Mouse (Mus musculus) stomach, postnatal 0 days (tissue): ENCODE measurements around the gene Gmpr2. TPM values are rescaled to one million over a fixed set of nuclear protein-coding genes. Genes with fewer than 3 reads are reported as not detected.

Experiments
- ATAC-seq: fragments of 200-750 bp; cut with Nextera tagmentation; 2 replicates; pipeline ENCODE4 v1.8.0; 2017; ENCODE audit not compliant: low FRiP score, low TSS enrichment
- DNase-seq: peaks from one replicate; pipeline ENCODE4 v3.0.0-alpha.2; 2016; ENCODE audit warnings: low spot score
- H3K27ac ChIP-seq: fragments of 300-500 bp; sonication (generic); replicated peaks from 2 replicates; pipeline ENCODE4 v1.5.1; 2014; ENCODE audit warnings: mild to moderate bottlenecking, control low read depth
- H3K27me3 ChIP-seq: fragments of 300-500 bp; sonication (generic); 2 replicates; pipeline ENCODE4 v1.6.1; 2014; ENCODE audit warnings: low read length; ENCODE audit not compliant: control insufficient read depth, insufficient read depth
- H3K36me3 ChIP-seq: fragments of 300-500 bp; sonication (generic); 2 replicates; pipeline ENCODE4 v1.6.1; 2014; ENCODE audit warnings: low read length, mixed read lengths; ENCODE audit not compliant: control insufficient read depth, insufficient read depth
- H3K4me1 ChIP-seq: fragments of 300-500 bp; sonication (generic); replicated peaks from 2 replicates; pipeline ENCODE4 v1.6.1; 2014; ENCODE audit warnings: antibody characterized with exemption; ENCODE audit not compliant: control insufficient read depth, insufficient read depth
- H3K4me2 ChIP-seq: fragments of 300-500 bp; sonication (generic); replicated peaks from 2 replicates; pipeline ENCODE4 v1.6.1; 2014; ENCODE audit warnings: low read depth, mild to moderate bottlenecking, control low read depth, moderate library complexity
- H3K4me3 ChIP-seq: fragments of 300-500 bp; sonication (generic); 2 replicates; pipeline ENCODE4 v1.5.1; 2014; ENCODE audit warnings: low read depth, low read length, control low read depth
- H3K9ac ChIP-seq: fragments of 300-500 bp; sonication (generic); 2 replicates; pipeline ENCODE4 v1.6.1; 2014; ENCODE audit warnings: mild to moderate bottlenecking, low read length, control low read depth, mixed read lengths
- H3K9me3 ChIP-seq: fragments of 300-500 bp; sonication (generic); 2 replicates; pipeline ENCODE4 v1.6.1; 2016; ENCODE audit warnings: low read length; ENCODE audit not compliant: control insufficient read depth
- CTCF ChIP-seq: IDR thresholded peaks from 2 replicates; pipeline ENCODE4 v1.5.1; 2016; ENCODE audit warnings: antibody characterized with exemption, low read depth, mild to moderate bottlenecking, moderate library complexity
- EP300 ChIP-seq: optimal IDR thresholded peaks from 2 replicates; pipeline ENCODE3; 2016; ENCODE audit warnings: antibody characterized with exemption
- WGBS: fragments of 180-500 bp; shearing (Covaris S2); extraction: QIAGEN DNeasy Blood & Tissue Kit; methylation state at CpG from one replicate; pipeline ENCODE4 v1.1.7; 2014; 5-methylcytosine and 5-hydroxymethylcytosine counted together
- polyA plus RNA-seq: library from polyadenylated mRNA; unstranded; fragments of >200 nt; fragmentation: Nextera tagmentation; extraction: Ambion mirVana; gene quantifications from 2 replicates; pipeline ENCODE4 v1.2.1, GENCODE M21; 2015

The Gmpr2 gene
- polyA plus RNA-seq, 1 experiment from 2014 or later = 24.8 TPM

DNA sequence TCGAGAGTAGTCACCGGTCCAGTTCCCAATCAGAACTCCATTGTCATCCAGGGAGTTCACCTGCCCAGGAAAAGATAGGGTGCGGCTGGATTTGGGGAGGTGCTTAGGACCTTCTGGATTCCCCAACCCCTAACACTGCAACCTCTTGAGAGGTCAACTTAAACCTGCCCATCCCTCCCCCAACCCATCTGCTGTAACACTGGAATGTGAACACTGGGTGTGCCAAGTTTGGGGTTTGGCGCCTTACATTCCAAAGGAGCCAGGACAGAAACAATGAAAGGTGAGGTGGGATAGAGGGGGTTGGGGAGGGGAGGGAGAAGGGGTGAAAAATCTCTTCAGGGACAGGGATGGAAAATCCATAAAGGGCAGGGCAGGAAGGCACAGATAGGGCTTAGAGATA lies 37.8 kb downstream of the Gmpr2 start:
- H3K4me2 ChIP-seq = 0 out of 2 replicates have a peak overlapping the region, but pooled peaks have one; percentile 11
- peaks cover 3% of the 10 kb centered on the region; the same call in 1 of the 2 replicates for H3K4me1 ChIP-seq
- no peaks in the 10 kb centered on the region; the same call in 1 of the 2 replicates for H3K36me3 ChIP-seq
- H3K27ac ChIP-seq = peak overlapping the region; percentile 40; the same call in 1 of the 2 replicates
- H3K27me3 ChIP-seq = no peaks in the 10 kb centered on the region
- TF ChIP-seq CTCF = no peak
- no peak for TF ChIP-seq EP300
- WGBS = 58% methylated on average over 4 of the region's 4 CpGs
- no peak overlapping the region for H3K9ac ChIP-seq
- no peak overlapping the region for H3K4me3 ChIP-seq
- no peak for DNase-seq
- ATAC-seq = no peak
- no peaks in the 10 kb centered on the region for H3K9me3 ChIP-seq

DNA sequence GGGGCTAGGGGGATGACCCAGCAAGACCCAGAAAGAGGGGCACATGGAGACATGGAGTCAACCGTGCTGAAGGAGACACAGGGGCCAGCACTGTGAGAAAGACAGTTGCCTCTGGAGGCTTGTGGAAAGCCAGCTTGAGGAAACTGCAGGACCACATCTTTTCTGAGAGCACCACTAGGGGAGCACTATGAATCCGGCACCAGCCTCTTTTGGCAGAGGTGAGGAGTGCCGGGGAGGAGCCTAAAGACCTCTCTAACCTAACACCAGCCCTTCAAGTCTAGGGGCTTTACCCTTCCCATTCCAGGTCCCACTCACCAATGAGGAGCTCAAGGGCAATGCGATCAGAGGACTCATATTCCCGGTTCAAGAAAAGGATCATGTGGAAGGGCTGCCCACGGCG lies 40.0 kb downstream of the Gmpr2 start:
- H3K9me3 ChIP-seq = no peaks in the 10 kb centered on the region
- H3K9ac ChIP-seq = peak overlapping the region; percentile 58; the same call in 1 of the 2 replicates
- peaks cover 3% of the 10 kb centered on the region; the same call in 1 of the 2 replicates for H3K4me1 ChIP-seq
- H3K36me3 ChIP-seq = 0 out of 2 replicates have a peak, but pooled peaks cover 3% of the 10 kb centered on the region
- H3K27me3 ChIP-seq = no peaks in the 10 kb centered on the region
- TF ChIP-seq EP300 (no peak), CTCF (peak; percentile 46)
- peak overlapping the region; percentile 27 for H3K4me3 ChIP-seq
- H3K4me2 ChIP-seq = peak overlapping the region; percentile 58
- ATAC-seq = no peak
- 74% methylated on average over 7 of the region's 7 CpGs for WGBS
- peak overlapping the region; percentile 73 for H3K27ac ChIP-seq
- DNase-seq = no peak

DNA sequence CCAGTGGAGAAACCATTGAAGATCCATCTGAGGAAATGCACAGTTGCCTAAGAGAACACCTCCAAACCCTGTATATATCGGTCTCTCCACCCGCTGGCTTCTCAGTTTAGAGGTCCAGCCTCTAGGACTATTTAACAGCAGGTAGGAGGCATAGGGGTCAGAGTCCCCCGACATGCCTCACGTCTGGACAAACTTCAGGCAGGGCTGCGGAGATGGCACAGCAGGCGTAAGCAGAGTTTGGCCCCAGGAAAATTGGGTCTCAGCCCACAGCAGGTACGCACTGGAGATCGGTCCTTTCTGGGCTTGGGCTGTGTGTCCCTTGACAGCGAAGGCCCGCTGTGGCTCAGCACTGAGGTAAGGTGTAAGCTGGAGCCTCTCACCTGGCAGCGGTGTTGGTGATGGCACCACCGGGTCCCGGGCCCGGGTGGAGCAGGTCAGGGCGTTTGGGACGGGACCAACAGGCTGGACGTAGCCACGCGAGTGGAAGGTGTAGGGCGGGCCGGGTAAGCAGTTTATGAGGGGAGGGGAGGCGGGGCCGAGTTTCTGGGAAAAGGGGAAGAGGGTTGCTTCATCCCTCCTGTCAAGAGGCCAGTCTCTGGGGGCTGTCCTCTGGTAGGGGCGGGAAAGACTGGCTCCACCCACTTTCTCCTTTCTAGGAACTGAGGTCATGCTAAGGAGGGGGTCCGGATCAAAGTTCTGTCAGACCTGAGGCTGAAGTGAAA lies 41.4 kb downstream of the Gmpr2 start:
- peak; percentile 24; the same call in 1 of the 2 replicates for ATAC-seq
- Histone ChIP-seq H3K36me3 (peaks cover 3% of the 10 kb centered on the region; the same call in 1 of the 2 replicates), H3K9me3 (no peaks in the 10 kb centered on the region), H3K4me1 (peaks cover 3% of the 10 kb centered on the region; the same call in 1 of the 2 replicates), H3K4me2 (peak overlapping the region; percentile 58), H3K27ac (peak overlapping the region; percentile 73), H3K9ac (peak overlapping the region; percentile 58), H3K27me3 (no peaks in the 10 kb centered on the region), H3K4me3 (peak overlapping the region; percentile 27)
- WGBS = 14% methylated on average over 25 of the region's 25 CpGs
- DNase-seq = peak; percentile 56
- no peak for TF ChIP-seq EP300
- TF ChIP-seq CTCF = no peak

DNA sequence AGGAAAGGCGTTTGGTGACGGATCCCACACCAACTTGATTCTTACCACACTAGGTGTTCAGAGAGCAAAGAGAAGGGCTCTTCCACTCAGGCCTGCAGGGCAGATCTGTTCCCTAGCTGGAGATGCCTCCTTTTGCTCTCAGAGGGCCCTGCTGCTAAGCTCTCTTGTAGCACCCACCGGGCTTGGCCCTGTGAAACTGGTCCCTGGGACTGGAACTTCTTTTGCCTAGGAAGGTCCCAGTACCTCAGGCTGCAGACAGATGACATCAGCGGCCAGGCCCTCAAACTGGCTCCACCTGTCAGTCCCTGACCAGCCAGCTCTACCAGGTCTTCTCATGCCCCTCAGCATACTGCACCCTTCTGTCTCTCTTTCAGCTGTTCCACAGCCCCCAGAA lies 42.0 kb downstream of the Gmpr2 start, which contains the start of gene Tgm1:
TSS of gene Tgm1 (minus strand) at position 198 of the 394 bp plus-strand sequence.
- H3K4me2 ChIP-seq = peak within 1 kb of the TSS; percentile 58
- peak within 1 kb of the TSS; percentile 58 for H3K9ac ChIP-seq
- peaks cover 7% of the 10 kb centered on the region; the same call in 1 of the 2 replicates for H3K36me3 ChIP-seq
- ATAC-seq (peak; percentile 3; the same call in 1 of the 2 replicates), DNase-seq (no peak)
- peaks cover 3% of the 10 kb centered on the region; the same call in 1 of the 2 replicates for H3K4me1 ChIP-seq
- H3K27ac ChIP-seq = peak within 1 kb of the TSS; percentile 73
- H3K27me3 ChIP-seq = no peaks in the 10 kb centered on the region
- 16% methylated on average over 4 of the region's 4 CpGs for WGBS
- peak within 1 kb of the TSS; percentile 27 for H3K4me3 ChIP-seq
- no peak for TF ChIP-seq EP300
- no peak for TF ChIP-seq CTCF
- H3K9me3 ChIP-seq = no peaks in the 10 kb centered on the region

DNA sequence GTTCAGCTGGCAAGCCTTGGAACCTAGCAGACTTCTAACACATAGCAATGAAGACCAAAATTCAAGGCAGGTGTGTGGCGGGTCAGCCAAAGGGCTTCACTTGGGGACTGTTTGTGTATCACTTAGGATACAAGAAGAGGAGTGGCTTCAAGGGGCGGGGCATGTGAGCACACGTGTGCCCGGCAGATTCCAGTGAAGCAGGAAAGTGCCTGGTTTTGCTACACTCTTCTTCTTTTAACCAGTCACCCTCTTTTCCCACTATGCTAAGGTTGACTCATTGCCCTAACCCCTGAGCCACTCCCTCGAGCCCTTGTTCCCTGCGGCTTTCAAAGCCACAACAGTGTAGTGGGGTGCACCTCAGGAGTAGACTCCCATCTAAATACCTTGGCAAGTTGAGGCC lies 43.2 kb downstream of the Gmpr2 start:
- H3K36me3 ChIP-seq = peaks cover 11% of the 10 kb centered on the region; the same call in 1 of the 2 replicates
- DNase-seq = peak; percentile 62
- WGBS = 12% methylated on average over 6 of the region's 6 CpGs
- no peak for TF ChIP-seq EP300
- TF ChIP-seq CTCF = no peak
- H3K9me3 ChIP-seq = no peaks in the 10 kb centered on the region
- peak; percentile 74 for ATAC-seq
- H3K27ac ChIP-seq = peak overlapping the region; percentile 49; the same call in 1 of the 2 replicates
- H3K4me2 ChIP-seq = no peak overlapping the region
- no peak overlapping the region for H3K9ac ChIP-seq
- H3K4me1 ChIP-seq = peaks cover 3% of the 10 kb centered on the region; the same call in 1 of the 2 replicates
- H3K27me3 ChIP-seq = no peaks in the 10 kb centered on the region
- no peak overlapping the region for H3K4me3 ChIP-seq
